Mouse (Mus musculus): Measurements from ENCODE around the gene Fam102b.

DNA sequence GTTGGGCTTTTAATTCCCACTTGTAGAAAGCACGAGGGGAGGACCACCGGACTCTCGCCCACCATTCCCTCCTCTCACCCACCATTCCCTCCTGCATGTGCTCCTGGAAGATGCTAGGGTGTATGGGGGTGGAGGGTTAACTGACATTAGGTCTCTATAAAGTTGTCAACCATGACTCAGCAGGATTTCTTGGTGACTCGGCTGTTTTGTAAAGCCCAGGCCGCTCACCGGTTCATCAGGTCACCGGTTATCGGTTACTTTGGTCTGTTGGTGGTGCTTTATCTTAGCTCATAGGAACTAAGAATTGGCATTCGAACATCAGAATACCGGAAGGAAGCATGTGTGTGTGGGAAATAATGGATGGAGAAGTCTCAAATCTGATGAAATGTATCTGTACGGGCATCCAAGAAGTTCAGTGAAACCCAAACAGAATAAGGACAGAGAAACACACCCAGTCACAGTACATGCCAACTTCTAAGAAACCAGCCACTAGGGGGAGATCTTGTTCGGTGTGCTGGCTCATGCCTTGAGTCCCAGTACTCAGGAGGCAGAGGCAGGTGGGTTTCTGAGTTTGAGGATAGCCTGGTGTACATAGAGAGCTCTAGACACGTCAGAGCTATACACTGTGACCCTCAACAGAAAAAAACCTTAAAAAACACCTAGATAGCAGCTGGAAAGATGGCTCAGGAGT, 49.9 kb downstream of the Fam102b start:
- no peak for TF ChIP-seq POLR2A (IDR thresholded peaks at IDR 0.05; ENCODE audit: extremely low read depth, insufficient read depth, low read length)
- peak; percentile 41 for TF ChIP-seq CTCF (IDR thresholded peaks at IDR 0.05; ENCODE audit: extremely low read depth, insufficient read depth, low read length)
